Mouse (Mus musculus) bone marrow macrophage, adult 2 months (primary cell): ENCODE data around the gene Ppp1r3e. TPM values are rescaled to one million over a fixed set of nuclear protein-coding genes. Genes with fewer than 3 reads are reported as not detected.

ENCODE experiments used
- H3K27ac ChIP-seq: 2 replicates; pipeline ENCODE4 v1.5.1; 2012; ENCODE audit warnings: low read depth, low read length; ENCODE audit not compliant: insufficient read depth
- H3K4me1 ChIP-seq: 2 replicates; pipeline ENCODE4 v1.6.1; 2012; ENCODE audit warnings: low read length; ENCODE audit not compliant: control insufficient read depth, insufficient read depth
- H3K4me3 ChIP-seq: 2 replicates; pipeline ENCODE4 v1.5.1; 2012; ENCODE audit warnings: mild to moderate bottlenecking, low read length, moderate library complexity; ENCODE audit not compliant: insufficient read depth
- CTCF ChIP-seq: IDR thresholded peaks from 2 replicates; pipeline ENCODE4 v1.5.1; 2012; ENCODE audit warnings: low read depth, mild to moderate bottlenecking, low read length, moderate library complexity
- POLR2A ChIP-seq: IDR thresholded peaks from 2 replicates; pipeline ENCODE4 v1.6.1; 2012; ENCODE audit warnings: mild to moderate bottlenecking, low read depth, low read length, borderline replicate concordance
- polyA plus RNA-seq: library from polyadenylated mRNA; stranded (reverse); fragments of >200 nt; gene quantifications from 2 replicates; pipeline ENCODE4 v1.2.4, GENCODE M21; 2012; ENCODE audit not compliant: missing spikeins, insufficient read depth, insufficient read length

The Ppp1r3e gene
- polyA plus RNA-seq, 1 experiment, result 11.3 TPM

- Histone ChIP-seq H3K27ac (no peak overlapping the region), H3K4me3 (peak overlapping the region; percentile 70), H3K4me1 (peaks cover 6% of the 10 kb centered on the region)
- TF ChIP-seq POLR2A (no peak), CTCF (no peak)
These were observed 12.9 kb downstream of the Ppp1r3e start for GRCm38 (mm10) chr14:54864313-54865036.

GRCm38 (mm10) chr14:54863501-54864312 lies 13.6 kb downstream of the Ppp1r3e start:
- Histone ChIP-seq H3K4me1 (peaks cover 5% of the 10 kb centered on the region), H3K4me3 (peak overlapping the region; percentile 70), H3K27ac (peak overlapping the region; percentile 20)
- TF ChIP-seq CTCF, result no peak
- no peak for TF ChIP-seq POLR2A

GRCm38 (mm10) chr14:54860511-54860910 lies 16.8 kb downstream of the Ppp1r3e start:
- Histone ChIP-seq H3K27ac (no peak overlapping the region), H3K4me3 (no peak overlapping the region), H3K4me1 (peaks cover 2% of the 10 kb centered on the region; the same call in 1 of the 2 replicates)
- TF ChIP-seq CTCF (peak; percentile 23; the same call in 1 of the 2 replicates), POLR2A (no peak)

- no peak overlapping the region for H3K4me3 ChIP-seq
- no peaks in the 10 kb centered on the region for H3K4me1 ChIP-seq
- H3K27ac ChIP-seq, result no peak overlapping the region
- no peak for TF ChIP-seq CTCF
- no peak for TF ChIP-seq POLR2A
These were observed 19.5 kb downstream of the Ppp1r3e start for GRCm38 (mm10) chr14:54857891-54858290.

- no peak overlapping the region for H3K27ac ChIP-seq
- TF ChIP-seq POLR2A (no peak), CTCF (no peak)
- H3K4me3 ChIP-seq, result no peak overlapping the region
- H3K4me1 ChIP-seq, result no peaks in the 10 kb centered on the region
These were observed 20.6 kb downstream of the Ppp1r3e start for GRCm38 (mm10) chr14:54856703-54857102.

GRCm38 (mm10) chr14:54855726-54856125 lies 21.6 kb downstream of the Ppp1r3e start:
- no peak for TF ChIP-seq CTCF
- no peak for TF ChIP-seq POLR2A
- H3K4me1 ChIP-seq, result no peaks in the 10 kb centered on the region
- no peak overlapping the region for H3K27ac ChIP-seq
- H3K4me3 ChIP-seq, result no peak overlapping the region

- no peak overlapping the region for H3K27ac ChIP-seq
- TF ChIP-seq POLR2A (no peak), CTCF (no peak)
- H3K4me3 ChIP-seq, result no peak overlapping the region
- peaks cover 2% of the 10 kb centered on the region; the same call in 1 of the 2 replicates for H3K4me1 ChIP-seq
These were observed 33.9 kb downstream of the Ppp1r3e start for GRCm38 (mm10) chr14:54843461-54843860.

GRCm38 (mm10) chr14:54823716-54824115 lies 53.6 kb downstream of the Ppp1r3e start:
- no peak for TF ChIP-seq POLR2A
- TF ChIP-seq CTCF, result no peak
- Histone ChIP-seq H3K4me3 (no peak overlapping the region), H3K4me1 (no peaks in the 10 kb centered on the region), H3K27ac (no peak overlapping the region)

Other genes starting within 250 kb of the Ppp1r3e start
- not detected in 2 replicates for gene Gm17606, start 236.6 kb downstream of the Ppp1r3e start, polyA plus RNA-seq
- 0.48 and 0.71 TPM in 2 replicates for gene Cdh24, start 236.2 kb downstream of the Ppp1r3e start, polyA plus RNA-seq
- 30.2 and 32.8 TPM in 2 replicates for gene 1700123O20Rik, start 191.3 kb downstream of the Ppp1r3e start, polyA plus RNA-seq
- gene Acin1, start 190.6 kb downstream of the Ppp1r3e start, polyA plus RNA-seq, result 226 and 268 TPM in 2 replicates
- gene Gm29776, start 178.7 kb downstream of the Ppp1r3e start, polyA plus RNA-seq, result not detected in 2 replicates
- gene Cebpe, start 165.4 kb downstream of the Ppp1r3e start, polyA plus RNA-seq, result 0.87 and 0.90 TPM in 2 replicates
- 35.7 and 42.6 TPM in 2 replicates for gene Slc7a8, start 95.6 kb downstream of the Ppp1r3e start, polyA plus RNA-seq
- not detected in 2 replicates for gene Rnf212b, start 63.4 kb downstream of the Ppp1r3e start, polyA plus RNA-seq
- gene Homez, start 6.6 kb downstream of the Ppp1r3e start, polyA plus RNA-seq, result 5.2 and 6.5 TPM in 2 replicates
- 25.9 and 29.2 TPM in 2 replicates for gene Bcl2l2, start 5.8 kb upstream of the Ppp1r3e start, polyA plus RNA-seq
- gene Gm20521, start 5.9 kb upstream of the Ppp1r3e start, polyA plus RNA-seq, result not detected in 2 replicates
- gene Pabpn1, start 14.9 kb upstream of the Ppp1r3e start, polyA plus RNA-seq, result 144 and 176 TPM in 2 replicates
- 0.32 and 1.8 TPM in 2 replicates for gene Slc22a17, start 35.6 kb upstream of the Ppp1r3e start, polyA plus RNA-seq
- not detected in 2 replicates for gene Efs, start 48.6 kb upstream of the Ppp1r3e start, polyA plus RNA-seq
- gene Il25, start 55.1 kb upstream of the Ppp1r3e start, polyA plus RNA-seq, result not detected in 2 replicates
- gene Cmtm5, start 58.7 kb upstream of the Ppp1r3e start, polyA plus RNA-seq, result not detected in 2 replicates
- not detected in 2 replicates for gene Myh6, start 89.4 kb upstream of the Ppp1r3e start, polyA plus RNA-seq
- gene Gm17428, start 99.4 kb upstream of the Ppp1r3e start, polyA plus RNA-seq, result not detected in 2 replicates
- not detected in 2 replicates for gene Myh7, start 117.1 kb upstream of the Ppp1r3e start, polyA plus RNA-seq
- gene Ngdn, start 137.9 kb upstream of the Ppp1r3e start, polyA plus RNA-seq, result 38.3 and 44.2 TPM in 2 replicates
- 7.1 and 7.6 TPM in 2 replicates for gene Zfhx2, start 214.8 kb upstream of the Ppp1r3e start, polyA plus RNA-seq
- 10.6 and 12.3 TPM in 2 replicates for gene Thtpa, start 217.2 kb upstream of the Ppp1r3e start, polyA plus RNA-seq
- gene Ap1g2, start 229.0 kb upstream of the Ppp1r3e start, polyA plus RNA-seq, result 43.0 and 51.9 TPM in 2 replicates
- not detected in 2 replicates for gene Jph4, start 239.4 kb upstream of the Ppp1r3e start, polyA plus RNA-seq